Mouse (Mus musculus) layer of hippocampus, adult 2 months (tissue): ENCODE data around the gene Scgb1a1. TPM values are rescaled to one million over a fixed set of nuclear protein-coding genes. Genes with fewer than 3 reads are reported as not detected.
"Not testable (repeated sequence)": the region's sequence is repeated elsewhere in the genome, so short reads cannot be mapped to it uniquely, and the experiment has no call there.

Experiments used
- DNase-seq, 2 experiments: peaks; one replicate each; pipeline ENCODE4 v3.0.0; 2022; ENCODE audit warnings: low spot score in 2 of 2
- H3K27ac ChIP-seq: fragments of 200-600 bp; 2 replicates; pipeline ENCODE4 v1.8.1; 2022
- H3K4me3 ChIP-seq: fragments of 200-600 bp; 2 replicates; pipeline ENCODE4 v1.8.1; 2022; ENCODE audit warnings: mild to moderate bottlenecking
- CTCF ChIP-seq: fragments of 200-600 bp; conservative IDR thresholded peaks from 2 replicates; pipeline ENCODE4 v1.8.1; 2022; ENCODE audit warnings: antibody characterized with exemption, mild to moderate bottlenecking, moderate library complexity
- total RNA-seq, 2 experiments: library from RNA; stranded (reverse); gene quantifications; 2 replicates each; pipeline ENCODE4 v1.2.3; 2021

The Scgb1a1 gene
- total RNA-seq, 2 experiments from 2014 or later = not detected

DNA sequence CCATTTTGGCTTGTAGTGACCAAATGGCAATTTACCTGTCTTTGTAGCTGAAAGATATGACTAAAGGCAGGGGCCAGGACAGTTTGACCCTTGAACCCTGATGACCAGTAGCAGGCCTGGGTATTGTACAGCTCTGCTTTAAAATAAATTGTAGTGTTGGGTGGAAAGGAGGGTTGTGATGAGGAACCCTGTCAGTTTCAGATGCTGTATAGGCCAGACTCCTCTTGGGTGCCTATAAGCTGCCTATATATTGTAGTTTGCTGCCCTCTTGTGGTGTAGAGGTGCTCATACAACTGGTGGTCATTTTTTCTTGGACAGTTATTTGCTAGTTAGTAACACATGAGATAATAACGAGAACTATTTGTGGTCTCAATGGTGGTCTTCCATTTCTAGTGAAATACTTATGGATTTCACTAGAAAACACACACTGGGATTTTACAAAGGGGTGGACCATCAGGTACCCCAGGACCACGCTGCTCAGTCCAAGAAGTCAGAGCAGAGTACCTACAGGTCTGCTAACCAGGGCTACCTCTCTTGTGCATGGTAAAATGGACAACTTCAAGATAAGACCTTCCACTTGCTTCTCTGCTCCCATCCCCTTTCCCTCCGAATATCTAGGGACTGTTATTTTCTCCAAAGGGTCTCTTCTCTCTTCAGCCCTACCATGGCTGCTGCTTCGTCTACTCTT lies 22.6 kb upstream of the Scgb1a1 start:
- Histone ChIP-seq H3K4me3 (no peak overlapping the region), H3K27ac (no peak overlapping the region)
- DNase-seq = peak; percentile 40 to 55
- peak; percentile 90 for TF ChIP-seq CTCF

DNA sequence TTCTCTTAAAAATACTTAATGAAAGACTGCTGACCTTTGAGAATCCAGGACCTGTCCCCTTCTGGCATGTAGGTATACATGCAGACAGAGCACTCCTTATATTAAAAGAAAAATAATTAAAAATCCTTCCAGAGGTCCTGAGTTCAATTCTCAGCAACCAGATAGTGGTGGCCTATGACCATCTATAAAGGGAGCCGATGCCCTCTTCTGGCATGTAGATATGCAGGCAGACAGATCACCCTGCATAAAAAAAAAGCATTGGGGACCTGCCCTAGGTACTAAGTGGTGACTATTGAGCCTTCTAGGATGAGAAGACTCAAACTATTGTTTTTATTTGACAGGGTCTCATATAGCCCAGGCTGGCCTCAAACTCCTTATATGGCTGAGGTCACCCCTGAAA lies 20.8 kb upstream of the Scgb1a1 start:
- no peak overlapping the region for H3K27ac ChIP-seq
- no peak for DNase-seq
- no peak overlapping the region for H3K4me3 ChIP-seq
- TF ChIP-seq CTCF = peak; percentile 31

DNA sequence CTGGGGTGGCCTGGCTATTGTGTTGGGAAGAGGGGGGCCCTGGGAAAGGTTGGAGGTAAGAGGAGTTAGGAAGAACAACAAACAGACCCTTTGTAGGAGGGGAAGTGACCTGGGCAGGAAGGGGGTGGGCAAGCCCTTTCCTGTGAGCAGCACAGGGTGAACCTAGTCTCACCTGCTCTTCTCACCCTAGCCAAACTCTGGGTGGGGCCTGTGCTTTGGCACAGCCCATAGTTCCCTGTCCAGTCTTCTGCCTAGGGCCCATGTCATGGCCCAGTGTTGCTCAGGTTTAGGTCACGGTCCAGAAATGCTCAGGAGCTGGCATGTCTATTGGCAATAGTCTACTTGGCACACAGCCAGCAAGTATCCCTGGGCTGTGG lies 19.6 kb upstream of the Scgb1a1 start:
- TF ChIP-seq CTCF = no peak
- DNase-seq = no peak
- H3K4me3 ChIP-seq = no peak overlapping the region
- no peak overlapping the region; the same call in 1 of the 2 replicates for H3K27ac ChIP-seq

DNA sequence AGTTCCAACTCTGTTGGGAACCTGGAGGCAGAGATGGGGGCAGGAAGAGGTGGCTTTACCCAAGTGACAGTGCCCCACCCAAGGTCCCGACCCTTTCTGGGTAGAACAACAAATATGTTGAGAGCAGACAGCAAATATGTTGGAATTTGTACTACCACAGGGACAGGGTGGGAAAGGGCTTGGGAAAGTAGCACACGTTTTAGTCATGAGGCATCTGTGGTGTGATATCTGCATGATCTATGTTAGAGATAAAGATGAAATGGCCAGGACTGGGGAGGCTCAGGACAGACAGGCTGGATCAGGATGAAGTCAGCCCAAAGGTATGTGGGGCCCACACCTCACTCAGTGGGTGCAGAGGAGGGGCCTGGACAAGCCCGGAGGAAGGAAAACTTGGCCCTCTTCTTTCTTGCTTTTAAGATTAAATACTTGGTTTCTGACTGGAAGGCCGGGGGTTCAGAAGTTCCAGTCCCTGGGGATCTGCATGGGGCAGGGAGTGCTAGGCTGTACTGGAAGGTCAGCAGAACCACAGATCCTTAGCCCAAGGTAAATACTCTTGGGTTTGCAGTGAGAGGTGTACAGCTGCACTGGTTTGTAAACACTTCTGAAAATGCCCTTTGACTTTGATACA lies 19.1 kb upstream of the Scgb1a1 start:
- TF ChIP-seq CTCF = no peak
- no peak for DNase-seq
- H3K27ac ChIP-seq = no peak overlapping the region; the same call in 1 of the 2 replicates
- no peak overlapping the region for H3K4me3 ChIP-seq

DNA sequence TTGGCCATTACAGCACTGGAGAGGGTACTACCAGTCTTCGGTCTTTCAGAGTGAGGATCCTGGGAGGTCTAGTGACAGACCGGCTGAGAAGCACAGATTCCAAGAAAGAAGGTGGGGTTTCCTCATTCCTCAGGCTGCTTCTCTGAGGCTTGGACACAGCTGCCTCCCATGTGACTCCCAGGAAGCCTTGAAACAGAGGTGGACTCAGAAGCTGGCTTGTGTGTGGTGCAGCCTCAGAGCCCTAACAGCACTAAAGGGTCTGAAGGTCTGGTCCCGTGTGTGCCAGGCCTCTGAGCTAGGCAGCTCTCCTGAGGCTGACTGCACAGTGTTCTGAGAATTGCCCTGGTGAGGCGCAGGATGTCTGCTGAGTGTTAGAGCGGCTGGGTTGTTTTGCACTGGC lies 18.3 kb upstream of the Scgb1a1 start:
- DNase-seq = no peak
- Histone ChIP-seq H3K4me3 (no peak overlapping the region), H3K27ac (0 out of 2 replicates have a peak overlapping the region, but pooled peaks have one; percentile 15)
- no peak for TF ChIP-seq CTCF

DNA sequence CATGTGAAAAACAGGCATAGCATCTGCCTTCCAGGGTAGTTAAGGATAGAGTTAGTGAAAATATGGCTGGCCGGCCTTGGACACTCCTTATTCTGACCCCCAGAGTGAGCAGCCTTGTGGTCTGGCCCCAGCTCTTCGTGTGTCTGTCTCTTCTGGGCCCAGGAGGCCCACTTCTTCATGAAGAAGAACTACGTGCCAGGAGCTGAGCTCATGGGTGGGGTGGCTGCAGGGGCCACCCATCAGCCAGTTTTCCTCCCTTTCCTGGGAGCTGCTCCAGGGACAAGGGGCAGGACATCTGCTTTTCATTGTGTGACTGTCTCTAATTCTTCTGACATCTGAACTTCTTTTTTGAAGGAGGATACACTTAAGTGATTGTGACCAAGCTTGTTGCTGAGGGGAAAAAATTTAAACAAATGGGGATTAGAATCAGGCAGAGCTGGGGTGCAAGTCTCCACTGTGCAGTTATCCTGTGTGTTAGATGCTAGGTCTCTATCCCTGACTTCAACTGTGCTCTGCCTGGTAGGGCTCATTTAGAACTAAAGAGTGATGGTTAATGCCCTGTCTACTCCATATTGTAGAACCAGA lies 17.4 kb upstream of the Scgb1a1 start:
- no peak for DNase-seq
- TF ChIP-seq CTCF = no peak
- Histone ChIP-seq H3K4me3 (no peak overlapping the region), H3K27ac (no peak overlapping the region)

DNA sequence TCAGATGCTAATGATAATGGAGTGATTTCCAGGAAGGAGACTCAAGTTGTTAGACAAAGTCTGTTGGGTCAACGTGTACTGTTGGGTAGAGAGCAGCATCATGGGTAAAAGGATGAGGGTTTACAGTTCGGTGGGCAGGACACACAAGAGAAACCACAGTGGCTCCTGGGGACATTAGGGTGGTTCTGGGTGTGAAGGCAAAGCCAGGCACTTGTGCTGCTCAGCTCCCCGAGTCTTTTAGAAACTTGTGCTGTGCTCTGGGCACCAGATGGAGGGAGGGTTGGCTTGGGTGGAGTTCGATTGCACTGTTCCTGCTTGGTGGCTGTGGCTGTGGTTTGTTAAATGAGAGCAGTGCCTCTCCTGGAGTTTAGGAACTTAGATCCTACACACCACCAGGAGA lies 16.2 kb upstream of the Scgb1a1 start:
- TF ChIP-seq CTCF = no peak
- Histone ChIP-seq H3K4me3 (no peak overlapping the region), H3K27ac (no peak overlapping the region)
- no peak for DNase-seq

DNA sequence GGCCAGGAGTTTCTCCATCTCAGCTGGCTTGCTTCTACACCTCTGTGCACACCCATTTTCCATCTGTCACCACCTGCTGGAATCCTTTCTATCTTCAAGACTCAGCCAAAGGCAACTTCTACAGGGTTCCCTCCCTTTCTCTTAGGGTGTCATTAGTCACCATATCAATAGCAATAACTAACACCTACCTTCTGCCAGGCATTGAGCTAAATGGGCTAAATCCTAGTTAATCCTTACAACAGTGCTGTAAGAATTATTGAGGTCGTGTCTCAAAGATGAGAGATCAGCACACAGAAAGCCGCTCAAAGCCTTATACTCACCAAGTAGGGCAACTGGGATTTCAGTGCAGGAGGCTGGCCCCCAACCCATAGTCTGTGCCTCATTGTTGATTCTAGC lies 13.3 kb upstream of the Scgb1a1 start:
- no peak overlapping the region for H3K4me3 ChIP-seq
- DNase-seq = no peak
- no peak overlapping the region for H3K27ac ChIP-seq
- no peak for TF ChIP-seq CTCF

DNA sequence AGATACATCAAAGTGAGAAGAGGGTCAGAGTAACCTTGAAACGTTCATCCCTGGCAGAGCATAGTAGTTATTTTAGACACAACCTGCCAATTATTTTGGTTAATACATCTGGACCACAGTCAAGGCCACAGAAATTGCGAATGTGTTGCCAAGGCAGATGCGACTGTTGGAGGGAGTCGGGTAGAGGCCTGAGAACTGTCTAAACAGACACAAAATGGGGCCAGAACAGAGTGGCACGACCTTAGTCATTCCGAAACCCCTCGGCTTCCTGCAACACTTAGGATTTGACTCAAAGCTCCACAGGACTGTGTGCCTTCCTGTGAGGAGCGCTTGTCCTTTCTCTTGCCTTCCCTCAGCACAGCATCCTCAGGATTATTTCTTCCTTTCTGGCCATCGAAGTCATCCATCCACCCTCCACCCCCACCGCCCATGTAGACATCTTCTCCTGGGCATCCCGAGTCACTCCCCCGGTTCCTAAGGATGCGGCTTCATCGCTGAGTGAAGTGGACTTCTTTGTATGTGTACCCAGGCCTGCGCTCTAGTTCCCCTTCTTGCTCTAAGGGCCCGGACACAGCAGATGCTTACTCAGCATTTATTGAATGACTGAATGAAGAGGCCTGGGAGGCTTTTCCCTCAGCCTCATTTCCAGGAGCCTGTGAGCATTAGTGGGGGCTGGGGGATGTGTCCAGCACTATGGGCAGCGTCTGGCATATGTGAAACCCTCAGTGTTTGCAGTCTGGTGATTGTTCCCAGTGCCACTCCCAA lies 12.7 kb upstream of the Scgb1a1 start:
- Histone ChIP-seq H3K4me3 (no peak overlapping the region), H3K27ac (no peak overlapping the region)
- TF ChIP-seq CTCF = no peak
- DNase-seq = no peak

DNA sequence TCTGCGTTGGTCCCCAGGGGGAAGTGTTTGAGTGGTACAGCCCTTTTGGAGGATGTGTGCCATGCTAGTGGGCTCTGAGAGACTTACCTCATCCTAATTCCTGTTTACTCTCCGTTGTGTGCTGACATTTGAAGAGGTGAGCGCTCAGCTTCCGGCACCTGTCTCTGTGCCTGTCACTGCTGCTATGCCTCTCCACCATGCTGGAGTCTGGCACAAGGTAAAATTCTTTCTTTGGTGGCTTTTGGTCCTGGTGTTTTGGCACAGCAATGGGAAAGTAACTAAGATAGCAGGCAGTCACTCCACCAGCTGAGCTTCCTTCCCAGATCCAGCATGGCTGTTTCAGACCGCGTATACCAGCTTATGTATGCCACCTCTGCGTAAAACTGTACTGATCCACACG lies 12.0 kb upstream of the Scgb1a1 start:
- no peak for DNase-seq
- no peak overlapping the region for H3K4me3 ChIP-seq
- H3K27ac ChIP-seq = no peak overlapping the region
- TF ChIP-seq CTCF = no peak

DNA sequence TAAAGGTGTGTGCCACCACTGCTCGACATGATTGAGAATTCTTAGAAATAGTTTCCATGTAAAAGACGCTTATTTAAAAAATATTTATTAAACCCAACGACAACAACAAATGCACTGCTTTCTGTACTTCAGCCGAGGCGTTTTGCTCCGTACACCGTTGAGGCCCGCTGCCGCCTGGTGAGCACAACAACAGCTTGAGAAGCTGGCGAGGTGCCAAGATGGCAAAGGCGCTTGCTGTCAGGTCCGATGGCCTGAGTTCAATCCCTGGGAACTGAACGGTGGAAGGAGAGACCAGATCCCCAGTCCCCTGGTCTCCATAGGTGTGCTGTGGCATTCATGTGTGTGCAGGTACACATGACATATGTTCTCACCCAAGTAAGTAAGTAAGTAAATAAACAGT lies 9.7 kb upstream of the Scgb1a1 start:
- no peak overlapping the region for H3K4me3 ChIP-seq
- H3K27ac ChIP-seq = no peak overlapping the region
- no peak for DNase-seq
- TF ChIP-seq CTCF = no peak

DNA sequence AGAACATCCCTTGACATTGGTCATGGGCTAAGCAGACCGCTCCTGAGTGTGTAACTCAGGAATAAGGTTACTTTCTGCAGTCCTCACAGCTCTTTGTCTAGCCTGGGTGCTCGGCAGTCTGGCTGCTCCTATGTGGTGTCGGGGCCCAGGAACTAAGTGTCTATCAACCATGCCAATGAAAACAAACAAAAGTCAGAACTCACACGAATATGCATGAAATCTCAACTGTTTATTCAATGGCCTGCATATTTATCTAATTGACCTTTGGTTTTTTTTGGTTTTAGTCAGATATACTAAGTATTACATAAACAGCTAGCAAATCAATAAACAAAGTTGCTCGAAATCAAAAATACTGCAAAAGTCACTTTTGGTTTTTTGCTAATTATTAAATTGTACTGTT lies 7.4 kb upstream of the Scgb1a1 start:
- TF ChIP-seq CTCF = no peak
- Histone ChIP-seq H3K27ac (no peak overlapping the region), H3K4me3 (no peak overlapping the region)
- DNase-seq = no peak

DNA sequence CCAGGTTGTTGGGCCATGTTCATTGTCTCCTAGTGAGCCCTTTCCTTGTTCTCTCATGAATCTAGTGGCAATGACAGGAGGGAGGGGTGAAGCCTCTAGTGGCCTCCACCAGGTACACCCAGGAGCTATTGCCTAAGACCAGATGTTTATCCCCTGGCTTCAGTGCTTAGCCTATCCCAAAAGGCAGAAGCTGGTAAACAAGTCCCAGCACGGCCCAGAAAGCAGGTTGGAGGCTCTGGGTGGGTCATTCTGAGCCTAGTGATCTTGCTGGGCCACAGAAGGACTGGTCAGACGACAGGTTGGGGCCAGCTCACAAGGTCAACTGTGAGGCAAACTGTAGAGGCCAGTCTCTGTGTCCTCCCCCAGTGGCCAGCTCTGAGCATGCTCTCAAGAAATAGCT lies 3.0 kb upstream of the Scgb1a1 start:
- no peak for DNase-seq
- TF ChIP-seq CTCF = no peak
- H3K27ac ChIP-seq = no peak overlapping the region
- no peak overlapping the region for H3K4me3 ChIP-seq

DNA sequence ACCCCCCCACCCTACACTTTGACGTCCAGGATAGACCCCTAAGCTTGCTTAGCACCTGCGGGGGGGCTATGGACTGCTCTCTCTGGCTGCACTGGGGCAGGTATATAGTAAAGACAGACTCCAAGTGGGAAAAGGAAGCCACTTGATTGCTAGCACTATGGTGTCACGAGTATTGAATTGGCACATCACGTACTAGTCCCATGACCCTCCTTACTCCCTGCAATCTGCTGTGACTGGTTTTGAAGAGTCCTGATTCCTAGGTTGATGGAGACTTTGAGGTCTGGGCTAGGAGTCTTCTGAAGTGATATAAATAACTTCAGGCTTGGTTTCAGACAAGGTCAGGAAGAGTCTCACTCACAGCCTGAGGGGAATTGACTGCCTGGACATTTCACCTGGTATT lies 2.4 kb upstream of the Scgb1a1 start:
- no peak for TF ChIP-seq CTCF
- H3K27ac ChIP-seq = no peak overlapping the region
- DNase-seq = no peak
- H3K4me3 ChIP-seq = no peak overlapping the region

DNA sequence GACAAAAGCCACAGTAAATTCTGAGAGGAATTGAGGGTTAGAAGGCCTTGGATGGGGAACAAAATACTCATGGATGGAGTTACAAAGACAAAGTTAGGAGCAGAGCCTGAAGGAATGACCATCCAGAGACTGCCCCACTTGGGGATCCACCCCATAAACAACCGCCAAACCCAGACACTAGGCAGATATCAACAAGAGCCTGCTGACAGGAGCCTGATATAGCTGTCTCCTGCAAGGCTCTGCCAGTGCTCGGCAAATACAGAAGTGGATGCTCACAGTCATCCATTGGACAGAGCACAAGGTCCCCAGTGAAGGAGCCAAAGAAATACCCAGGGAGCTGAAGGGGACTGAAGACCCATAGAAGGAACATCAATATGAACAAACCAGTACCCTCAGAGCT lies 3.9 kb downstream of the Scgb1a1 start:
- not testable (repeated sequence) for H3K27ac ChIP-seq, DNase-seq, H3K4me3 ChIP-seq
